Mouse (Mus musculus): ENCODE data around the gene Ccdc57. TPM values are rescaled to one million over a fixed set of nuclear protein-coding genes. Genes with fewer than 3 reads are reported as not detected.

The Ccdc57 gene
- polyA plus RNA-seq, 1 experiment from 2014 or later = 5.1 TPM

- Histone ChIP-seq H3K4me3 (ENCODE audit: low read depth, low read length) (peak overlapping the region; percentile 57), H3K27ac (replicated peaks; ENCODE audit: low read depth, low read length) (no peak overlapping the region)
Observed at GRCm38 (mm10) chr11:120949863-120950262, 17.2 kb upstream of the Ccdc57 start.

GRCm38 (mm10) chr11:120948861-120949851 lies 16.5 kb upstream of the Ccdc57 start:
- no peaks in the 10 kb centered on the region for H3K9me3 ChIP-seq (ENCODE audit: control insufficient read depth, low read length)
- no peaks in the 10 kb centered on the region for H3K36me3 ChIP-seq (ENCODE audit: control insufficient read depth, insufficient read depth, low read length)
- under 1% methylated on average over 64 of the region's 75 CpGs for WGBS
- peak overlapping the region; percentile 73 for H3K4me2 ChIP-seq (ENCODE audit: low read depth, severe bottlenecking)
- peak; percentile 79 for DNase-seq (ENCODE audit: low spot score)
- H3K9ac ChIP-seq (ENCODE audit: low read length) = peak overlapping the region; percentile 76
- peaks cover 6% of the 10 kb centered on the region; the same call in 1 of the 2 replicates for H3K4me1 ChIP-seq (ENCODE audit: control insufficient read depth, insufficient read depth, low read length)
- peak overlapping the region; percentile 57 for H3K4me3 ChIP-seq (ENCODE audit: low read depth, low read length)
- peak overlapping the region; percentile 24; the same call in 1 of the 2 replicates for H3K27ac ChIP-seq (replicated peaks; ENCODE audit: low read depth, low read length)
- 0 out of 2 replicates have a peak, but pooled peaks cover 2% of the 10 kb centered on the region for H3K27me3 ChIP-seq (ENCODE audit: control insufficient read depth, insufficient read depth, low read length)
- no peak for ATAC-seq (ENCODE audit: insufficient number of reproducible peaks, low FRiP score, low TSS enrichment, low read depth)

More at GRCm38 (mm10) chr11:120949863-120950262, 17.2 kb upstream of the Ccdc57 start:
- 0 out of 2 replicates have a peak, but pooled peaks cover 2% of the 10 kb centered on the region for H3K27me3 ChIP-seq (ENCODE audit: control insufficient read depth, insufficient read depth, low read length)
- H3K9me3 ChIP-seq (ENCODE audit: control insufficient read depth, low read length) = no peaks in the 10 kb centered on the region
- H3K9ac ChIP-seq (ENCODE audit: low read length) = peak overlapping the region; percentile 76; the same call in 1 of the 2 replicates
- peaks cover 6% of the 10 kb centered on the region; the same call in 1 of the 2 replicates for H3K4me1 ChIP-seq (ENCODE audit: control insufficient read depth, insufficient read depth, low read length)
- peak; percentile 36 for DNase-seq (ENCODE audit: low spot score)
- WGBS = 8% methylated on average over 10 of the region's 10 CpGs
- H3K36me3 ChIP-seq (ENCODE audit: control insufficient read depth, insufficient read depth, low read length) = no peaks in the 10 kb centered on the region
- ATAC-seq (ENCODE audit: insufficient number of reproducible peaks, low FRiP score, low TSS enrichment, low read depth) = no peak
- peak overlapping the region; percentile 73 for H3K4me2 ChIP-seq (ENCODE audit: low read depth, severe bottlenecking)

GRCm38 (mm10) chr11:120948328-120948727 lies 15.7 kb upstream of the Ccdc57 start, which contains the start of gene Slc16a3:
Slc16a3 (plus strand) TSS chr11:120948480.
- Histone ChIP-seq H3K4me2 (ENCODE audit: low read depth, severe bottlenecking) (peak within 1 kb of the TSS; percentile 73), H3K36me3 (ENCODE audit: control insufficient read depth, insufficient read depth, low read length) (no peaks in the 10 kb centered on the region), H3K9me3 (ENCODE audit: control insufficient read depth, low read length) (no peaks in the 10 kb centered on the region), H3K4me3 (ENCODE audit: low read depth, low read length) (peak within 1 kb of the TSS; percentile 57), H3K9ac (ENCODE audit: low read length) (peak within 1 kb of the TSS; percentile 76), H3K27me3 (ENCODE audit: control insufficient read depth, insufficient read depth, low read length) (0 out of 2 replicates have a peak, but pooled peaks cover 2% of the 10 kb centered on the region), H3K27ac (replicated peaks; ENCODE audit: low read depth, low read length) (peak within 1 kb of the TSS; percentile 24; the same call in 1 of the 2 replicates), H3K4me1 (ENCODE audit: control insufficient read depth, insufficient read depth, low read length) (peaks cover 6% of the 10 kb centered on the region; the same call in 1 of the 2 replicates)
- DNase-seq (ENCODE audit: low spot score) = no peak
- 34% methylated on average over 12 of the region's 12 CpGs for WGBS
- no peak for ATAC-seq (ENCODE audit: insufficient number of reproducible peaks, low FRiP score, low TSS enrichment, low read depth)

GRCm38 (mm10) chr11:120945926-120946325 lies 13.3 kb upstream of the Ccdc57 start:
- WGBS = 93% methylated on average over 5 of the region's 5 CpGs

GRCm38 (mm10) chr11:120945266-120945665 lies 12.6 kb upstream of the Ccdc57 start:
- Histone ChIP-seq H3K36me3 (ENCODE audit: control insufficient read depth, insufficient read depth, low read length) (no peaks in the 10 kb centered on the region), H3K4me2 (ENCODE audit: low read depth, severe bottlenecking) (no peak overlapping the region), H3K27ac (replicated peaks; ENCODE audit: low read depth, low read length) (no peak overlapping the region), H3K27me3 (ENCODE audit: control insufficient read depth, insufficient read depth, low read length) (0 out of 2 replicates have a peak, but pooled peaks cover 2% of the 10 kb centered on the region), H3K4me1 (ENCODE audit: control insufficient read depth, insufficient read depth, low read length) (no peaks in the 10 kb centered on the region), H3K4me3 (ENCODE audit: low read depth, low read length) (no peak overlapping the region), H3K9ac (ENCODE audit: low read length) (no peak overlapping the region), H3K9me3 (ENCODE audit: control insufficient read depth, low read length) (no peaks in the 10 kb centered on the region)
- ATAC-seq (ENCODE audit: insufficient number of reproducible peaks, low FRiP score, low TSS enrichment, low read depth) (no peak), DNase-seq (ENCODE audit: low spot score) (no peak)
- 87% methylated on average over 7 of the region's 7 CpGs for WGBS

More at GRCm38 (mm10) chr11:120945926-120946325, 13.3 kb upstream of the Ccdc57 start:
- no peaks in the 10 kb centered on the region for H3K36me3 ChIP-seq (ENCODE audit: control insufficient read depth, insufficient read depth, low read length)
- H3K4me1 ChIP-seq (ENCODE audit: control insufficient read depth, insufficient read depth, low read length) = no peaks in the 10 kb centered on the region
- no peak overlapping the region for H3K4me2 ChIP-seq (ENCODE audit: low read depth, severe bottlenecking)
- H3K27me3 ChIP-seq (ENCODE audit: control insufficient read depth, insufficient read depth, low read length) = 0 out of 2 replicates have a peak, but pooled peaks cover 2% of the 10 kb centered on the region
- no peak overlapping the region for H3K9ac ChIP-seq (ENCODE audit: low read length)
- H3K9me3 ChIP-seq (ENCODE audit: control insufficient read depth, low read length) = no peaks in the 10 kb centered on the region
- H3K4me3 ChIP-seq (ENCODE audit: low read depth, low read length) = no peak overlapping the region
- ATAC-seq (ENCODE audit: insufficient number of reproducible peaks, low FRiP score, low TSS enrichment, low read depth) (no peak), DNase-seq (ENCODE audit: low spot score) (no peak)
- no peak overlapping the region for H3K27ac ChIP-seq (replicated peaks; ENCODE audit: low read depth, low read length)

- Histone ChIP-seq H3K9ac (ENCODE audit: low read length) (no peak overlapping the region), H3K27ac (replicated peaks; ENCODE audit: low read depth, low read length) (no peak overlapping the region), H3K4me2 (ENCODE audit: low read depth, severe bottlenecking) (no peak overlapping the region), H3K27me3 (ENCODE audit: control insufficient read depth, insufficient read depth, low read length) (no peaks in the 10 kb centered on the region), H3K4me1 (ENCODE audit: control insufficient read depth, insufficient read depth, low read length) (no peaks in the 10 kb centered on the region), H3K4me3 (ENCODE audit: low read depth, low read length) (no peak overlapping the region), H3K9me3 (ENCODE audit: control insufficient read depth, low read length) (no peaks in the 10 kb centered on the region), H3K36me3 (ENCODE audit: control insufficient read depth, insufficient read depth, low read length) (no peaks in the 10 kb centered on the region)
- no peak for DNase-seq (ENCODE audit: low spot score)
- 89% methylated on average over 6 of the region's 6 CpGs for WGBS
- no peak for ATAC-seq (ENCODE audit: insufficient number of reproducible peaks, low FRiP score, low TSS enrichment, low read depth)
Observed at GRCm38 (mm10) chr11:120940959-120941358, 8.3 kb upstream of the Ccdc57 start.

GRCm38 (mm10) chr11:120939712-120940341 lies 7.2 kb upstream of the Ccdc57 start:
- H3K4me3 ChIP-seq (ENCODE audit: low read depth, low read length) = no peak overlapping the region
- H3K9me3 ChIP-seq (ENCODE audit: control insufficient read depth, low read length) = no peaks in the 10 kb centered on the region
- no peaks in the 10 kb centered on the region for H3K4me1 ChIP-seq (ENCODE audit: control insufficient read depth, insufficient read depth, low read length)
- no peak overlapping the region for H3K9ac ChIP-seq (ENCODE audit: low read length)
- no peaks in the 10 kb centered on the region for H3K36me3 ChIP-seq (ENCODE audit: control insufficient read depth, insufficient read depth, low read length)
- H3K27ac ChIP-seq (replicated peaks; ENCODE audit: low read depth, low read length) = no peak overlapping the region
- 47% methylated on average over 6 of the region's 6 CpGs for WGBS
- no peak for ATAC-seq (ENCODE audit: insufficient number of reproducible peaks, low FRiP score, low TSS enrichment, low read depth)
- no peak for DNase-seq (ENCODE audit: low spot score)
- no peak overlapping the region for H3K4me2 ChIP-seq (ENCODE audit: low read depth, severe bottlenecking)
- no peaks in the 10 kb centered on the region for H3K27me3 ChIP-seq (ENCODE audit: control insufficient read depth, insufficient read depth, low read length)

- Histone ChIP-seq H3K27me3 (ENCODE audit: control insufficient read depth, insufficient read depth, low read length) (no peaks in the 10 kb centered on the region), H3K4me1 (ENCODE audit: control insufficient read depth, insufficient read depth, low read length) (no peaks in the 10 kb centered on the region), H3K4me2 (ENCODE audit: low read depth, severe bottlenecking) (no peak overlapping the region), H3K4me3 (ENCODE audit: low read depth, low read length) (no peak overlapping the region), H3K27ac (replicated peaks; ENCODE audit: low read depth, low read length) (no peak overlapping the region), H3K9ac (ENCODE audit: low read length) (no peak overlapping the region), H3K36me3 (ENCODE audit: control insufficient read depth, insufficient read depth, low read length) (no peaks in the 10 kb centered on the region), H3K9me3 (ENCODE audit: control insufficient read depth, low read length) (no peaks in the 10 kb centered on the region)
- ATAC-seq (ENCODE audit: insufficient number of reproducible peaks, low FRiP score, low TSS enrichment, low read depth) (no peak), DNase-seq (ENCODE audit: low spot score) (no peak)
- WGBS = 24% methylated on average over 4 of the region's 4 CpGs
Observed at GRCm38 (mm10) chr11:120938795-120939194, 6.1 kb upstream of the Ccdc57 start.

All from limb, embryonic 11.5 days (tissue).